Mouse (Mus musculus): ENCODE measurements around the gene Gpd2. TPM values are rescaled to one million over a fixed set of nuclear protein-coding genes. Genes with fewer than 3 reads are reported as not detected.
A peak's percentile ranks its signal among the peaks of the same experiment; 100 is the strongest.

Gpd2 gene
- total RNA-seq, 2 experiments from 2014 or later: 155 to 233 TPM

GRCm38 (mm10) chr2:57280190-57280723 lies 42.8 kb downstream of the Gpd2 start:
- peak; percentile 48 for DNase-seq
- intact Hi-C loops (cut with DNase I): no loop called here
- H3K27ac ChIP-seq: peak overlapping the region; percentile 50; the same call in 1 of the 2 replicates
- TF ChIP-seq CTCF (IDR thresholded peaks at IDR 0.05): no peak
- H3K4me3 ChIP-seq: no peak overlapping the region

GRCm38 (mm10) chr2:57283791-57284190 lies 46.4 kb downstream of the Gpd2 start:
- no peak for TF ChIP-seq CTCF (IDR thresholded peaks at IDR 0.05)
- Histone ChIP-seq H3K4me3 (no peak overlapping the region), H3K27ac (no peak overlapping the region)
- DNase-seq: no peak
- intact Hi-C loops (cut with DNase I): no loop called here

- Histone ChIP-seq H3K27ac (no peak overlapping the region), H3K4me3 (no peak overlapping the region)
- intact Hi-C loops (cut with DNase I): no loop called here
- no peak for TF ChIP-seq CTCF (IDR thresholded peaks at IDR 0.05)
- no peak for DNase-seq
These were observed 47.8 kb downstream of the Gpd2 start for GRCm38 (mm10) chr2:57285197-57285596.

- no peak overlapping the region for H3K4me3 ChIP-seq
- DNase-seq: no peak
- TF ChIP-seq CTCF (IDR thresholded peaks at IDR 0.05): no peak
- intact Hi-C loops (cut with DNase I): no loop called here
- peak overlapping the region; percentile 35; the same call in 1 of the 2 replicates for H3K27ac ChIP-seq
These were observed 50.6 kb downstream of the Gpd2 start for GRCm38 (mm10) chr2:57287986-57288385.

- no peak for TF ChIP-seq CTCF (IDR thresholded peaks at IDR 0.05)
- intact Hi-C loops (cut with DNase I): no loop called here
- Histone ChIP-seq H3K27ac (peak overlapping the region; percentile 84), H3K4me3 (no peak overlapping the region)
- no peak for DNase-seq
These were observed 56.1 kb downstream of the Gpd2 start for GRCm38 (mm10) chr2:57293571-57293970.

GRCm38 (mm10) chr2:57296069-57296468 lies 58.6 kb downstream of the Gpd2 start:
- TF ChIP-seq CTCF (IDR thresholded peaks at IDR 0.05): no peak

GRCm38 (mm10) chr2:57297226-57297625 lies 59.8 kb downstream of the Gpd2 start:
- no peak for TF ChIP-seq CTCF (IDR thresholded peaks at IDR 0.05)
- DNase-seq: peak; percentile 55
- peak overlapping the region; percentile 43; the same call in 1 of the 2 replicates for H3K27ac ChIP-seq
- intact Hi-C loops (cut with DNase I): no loop called here
- no peak overlapping the region for H3K4me3 ChIP-seq

More at GRCm38 (mm10) chr2:57296069-57296468, 58.6 kb downstream of the Gpd2 start:
- DNase-seq: no peak
- intact Hi-C loops (cut with DNase I): no loop called here
- Histone ChIP-seq H3K4me3 (no peak overlapping the region), H3K27ac (peak overlapping the region; percentile 9; the same call in 1 of the 2 replicates)

- intact Hi-C loops (cut with DNase I): loop anchor here (10.0 kb wide), 1 partner anchor 67 kb away; the partner anchor contains the start of gene Gpd2
These were observed 64.1 kb downstream of the Gpd2 start for GRCm38 (mm10) chr2:57301539-57301938.

GRCm38 (mm10) chr2:57304212-57304611 lies 66.8 kb downstream of the Gpd2 start:
- intact Hi-C loops (cut with DNase I): loop anchor here (10.0 kb wide), 1 partner anchor 69 kb away; the partner anchor contains the start of gene Gpd2
- no peak overlapping the region for H3K4me3 ChIP-seq
- no peak for TF ChIP-seq CTCF (IDR thresholded peaks at IDR 0.05)
- no peak overlapping the region for H3K27ac ChIP-seq
- no peak for DNase-seq

More at GRCm38 (mm10) chr2:57301539-57301938, 64.1 kb downstream of the Gpd2 start:
- peak; percentile 85 for DNase-seq
- no peak overlapping the region for H3K4me3 ChIP-seq
- peak overlapping the region; percentile 84 for H3K27ac ChIP-seq
- no peak for TF ChIP-seq CTCF (IDR thresholded peaks at IDR 0.05)

- TF ChIP-seq CTCF (IDR thresholded peaks at IDR 0.05): no peak
- peak overlapping the region; percentile 6; the same call in 1 of the 2 replicates for H3K27ac ChIP-seq
- intact Hi-C loops (cut with DNase I): no loop called here
- H3K4me3 ChIP-seq: no peak overlapping the region
- no peak for DNase-seq
These were observed 74.9 kb downstream of the Gpd2 start for GRCm38 (mm10) chr2:57312268-57312797.

- Histone ChIP-seq H3K27ac (no peak overlapping the region), H3K4me3 (no peak overlapping the region)
- DNase-seq: peak; percentile 42
- intact Hi-C loops (cut with DNase I): loop anchor here (5.0 kb wide), 1 partner anchor 199 kb away; no protein-coding TSS in a partner anchor
- peak; percentile 79 for TF ChIP-seq CTCF (IDR thresholded peaks at IDR 0.05)
These were observed 78.6 kb downstream of the Gpd2 start for GRCm38 (mm10) chr2:57316055-57316454.

GRCm38 (mm10) chr2:57318336-57318735 lies 80.9 kb downstream of the Gpd2 start:
- no peak for TF ChIP-seq CTCF (IDR thresholded peaks at IDR 0.05)
- Histone ChIP-seq H3K4me3 (no peak overlapping the region), H3K27ac (no peak overlapping the region)
- intact Hi-C loops (cut with DNase I): loop anchor here (5.0 kb wide), 1 partner anchor 201 kb away; no protein-coding TSS in a partner anchor
- DNase-seq: no peak

GRCm38 (mm10) chr2:57326091-57326490 lies 88.7 kb downstream of the Gpd2 start:
- intact Hi-C loops (cut with DNase I): no loop called here
- Histone ChIP-seq H3K4me3 (no peak overlapping the region), H3K27ac (no peak overlapping the region)
- TF ChIP-seq CTCF (IDR thresholded peaks at IDR 0.05): no peak
- DNase-seq: no peak
